Mouse (Mus musculus): ENCODE measurements around the gene Mdn1.

Mdn1 gene

GRCm38 (mm10) chr4:32789020-32789419, 132.1 kb downstream of the Mdn1 start:
- no peak for DNase-seq

DNA sequence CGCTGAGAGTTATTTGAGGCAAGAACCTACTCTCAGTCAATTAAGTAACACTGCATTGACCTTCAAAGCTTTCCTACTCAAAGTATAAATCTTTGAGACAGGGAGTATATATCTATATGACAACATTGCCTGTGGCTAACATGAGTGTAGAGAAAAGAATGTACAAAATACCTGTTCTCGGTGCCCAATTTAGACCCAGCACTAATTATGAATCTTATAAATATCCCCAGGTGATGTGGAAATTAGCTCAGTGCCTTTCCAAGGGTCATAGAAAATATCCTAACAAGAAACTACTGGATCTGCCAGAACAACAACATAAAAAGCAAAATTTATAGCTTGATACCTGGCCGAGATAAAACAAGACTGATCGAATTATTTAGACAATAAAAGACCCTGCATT, 142.1 kb downstream of the Mdn1 start:
- no peak for DNase-seq

- peak; percentile 84 for DNase-seq
Measured at GRCm38 (mm10) chr4:32799966-32800576, 143.2 kb downstream of the Mdn1 start, which contains the start of gene Lyrm2. Lyrm2 (plus strand) TSS chr4:32800253.

GRCm38 (mm10) chr4:32800577-32801170, 143.8 kb downstream of the Mdn1 start:
- DNase-seq: no peak

GRCm38 (mm10) chr4:32817478-32817877, 160.6 kb downstream of the Mdn1 start:
- DNase-seq: no peak

- no peak for DNase-seq
Measured at GRCm38 (mm10) chr4:32820676-32821075, 163.8 kb downstream of the Mdn1 start.

DNA sequence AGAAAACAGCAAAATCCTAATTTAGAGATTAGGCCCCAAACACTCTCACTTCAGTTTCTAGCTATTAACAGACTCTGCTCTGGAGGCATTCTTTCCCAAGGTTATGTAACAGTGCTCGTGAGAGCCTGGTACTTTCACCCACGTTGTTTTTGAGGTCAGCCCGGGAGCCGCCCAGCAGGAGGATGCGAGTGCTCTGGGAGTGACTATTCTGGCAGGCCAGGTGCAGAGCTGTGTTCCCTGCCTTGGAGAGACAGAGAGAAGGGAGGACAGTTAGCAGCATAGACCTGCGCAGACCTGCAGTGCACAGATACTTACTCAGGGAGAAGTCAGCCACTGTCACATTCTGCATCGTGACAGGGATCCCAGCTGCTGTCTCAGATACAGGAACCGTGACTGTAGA, 167.3 kb downstream of the Mdn1 start:
- DNase-seq: no peak

All from kidney, postnatal 14 days (tissue).